Mouse (Mus musculus) left cerebral cortex, adult 8-10 months (tissue): ENCODE measurements around the gene Fam178b. TPM values are rescaled to one million over a fixed set of nuclear protein-coding genes. Genes with fewer than 3 reads are reported as not detected.

ENCODE experiments used
- DNase-seq, 2 experiments: peaks; one replicate each; pipeline ENCODE4 v3.0.0; 2022; ENCODE audit warnings: low spot score in 2 of 2
- microRNA-seq, 2 experiments: library from miRNA; unstranded; fragments of <30 nt; microRNA quantifications; one replicate each; pipeline ENCODE4 v1.2.0; 2022
- total RNA-seq, 4 experiments: library from RNA; stranded (reverse); gene quantifications; 2 replicates each; pipeline ENCODE4 v1.2.4; 2022

Fam178b gene
- total RNA-seq, 4 experiments from 2014 or later: 0.57 TPM; not detected in 3

- no peak for DNase-seq
These were observed 156.1 kb downstream of the Fam178b start for GRCm38 (mm10) chr1:36526903-36527302.

- DNase-seq: no peak
These were observed 157.2 kb downstream of the Fam178b start for GRCm38 (mm10) chr1:36525774-36526173.

GRCm38 (mm10) chr1:36524058-36524457 lies 158.9 kb downstream of the Fam178b start:
- no peak for DNase-seq

- DNase-seq: no peak
These were observed 159.5 kb downstream of the Fam178b start for GRCm38 (mm10) chr1:36523332-36524013.

- no peak for DNase-seq
These were observed 160.8 kb downstream of the Fam178b start for GRCm38 (mm10) chr1:36522210-36522609.

- DNase-seq: no peak
These were observed 163.4 kb downstream of the Fam178b start for GRCm38 (mm10) chr1:36519626-36520025.

GRCm38 (mm10) chr1:36518259-36518658 lies 164.7 kb downstream of the Fam178b start:
- DNase-seq: no peak

- no peak for DNase-seq
These were observed 169.3 kb downstream of the Fam178b start for GRCm38 (mm10) chr1:36513718-36514117.

GRCm38 (mm10) chr1:36513310-36513709 lies 169.7 kb downstream of the Fam178b start:
- no peak for DNase-seq

GRCm38 (mm10) chr1:36512966-36513280 lies 170.1 kb downstream of the Fam178b start:
- DNase-seq: no peak

Small RNA genes lying within 50 kb of the gene (microRNA-seq; reads per million reads assigned to microRNA genes)
- gene Gm24133: 0 reads per million in 2 experiments

Other genes starting within 250 kb of the Fam178b start
- gene Lman2l, start 237.9 kb downstream of the Fam178b start, total RNA-seq: 10 to 100 TPM; 36.4 to 46.7 (median 39.1) TPM
- 10 to 100 TPM; 11.7 to 13.7 (median 12.2) TPM for gene Cnnm4, start 211.6 kb downstream of the Fam178b start, total RNA-seq
- 10 to 100 TPM; 31.8 to 38.3 (median 33.4) TPM for gene Cnnm3, start 171.3 kb downstream of the Fam178b start, total RNA-seq
- gene Ankrd23, start 146.3 kb downstream of the Fam178b start, total RNA-seq: 1 to 10 TPM; 3.9 to 6.0 (median 5.0) TPM
- not detected for gene Gm42417, start 143.8 kb downstream of the Fam178b start, total RNA-seq
- 10 to 100 TPM; 13.1 to 17.0 (median 14.9) TPM for gene Ankrd39, start 135.7 kb downstream of the Fam178b start, total RNA-seq
- 10 to 100 TPM; 16.1 to 23.4 (median 19.2) TPM for gene Sema4c, start 124.8 kb downstream of the Fam178b start, total RNA-seq
- 100 to 1,000 TPM; 511 to 653 (median 570) TPM for gene Cox5b, start 8.3 kb upstream of the Fam178b start, total RNA-seq
- 1 to 10 TPM in 3 of 4 experiments, not detected in 1; 1.0 to 1.1 (median 1.0) TPM for gene 4933424G06Rik, start 27.0 kb upstream of the Fam178b start, total RNA-seq
- 100 to 1,000 TPM; 288 to 349 (median 302) TPM for gene Actr1b, start 31.2 kb upstream of the Fam178b start, total RNA-seq
- gene Zap70, start 78.6 kb upstream of the Fam178b start, total RNA-seq: 1 to 10 TPM in 3 of 4 experiments, under 1 TPM in 1; 0.49 to 2.2 (median 1.5) TPM